Mouse (Mus musculus) spleen, adult 12 weeks (tissue): ENCODE data around the gene Cenpk.
"Not testable (repeated sequence)": the region's sequence is repeated elsewhere in the genome, so short reads cannot be mapped to it uniquely, and the experiment has no call there.

Experiments used
- DNase-seq: peaks from one replicate; pipeline ENCODE4 v3.0.0; 2022; ENCODE audit warnings: low spot score

Gene Cenpk

DNA sequence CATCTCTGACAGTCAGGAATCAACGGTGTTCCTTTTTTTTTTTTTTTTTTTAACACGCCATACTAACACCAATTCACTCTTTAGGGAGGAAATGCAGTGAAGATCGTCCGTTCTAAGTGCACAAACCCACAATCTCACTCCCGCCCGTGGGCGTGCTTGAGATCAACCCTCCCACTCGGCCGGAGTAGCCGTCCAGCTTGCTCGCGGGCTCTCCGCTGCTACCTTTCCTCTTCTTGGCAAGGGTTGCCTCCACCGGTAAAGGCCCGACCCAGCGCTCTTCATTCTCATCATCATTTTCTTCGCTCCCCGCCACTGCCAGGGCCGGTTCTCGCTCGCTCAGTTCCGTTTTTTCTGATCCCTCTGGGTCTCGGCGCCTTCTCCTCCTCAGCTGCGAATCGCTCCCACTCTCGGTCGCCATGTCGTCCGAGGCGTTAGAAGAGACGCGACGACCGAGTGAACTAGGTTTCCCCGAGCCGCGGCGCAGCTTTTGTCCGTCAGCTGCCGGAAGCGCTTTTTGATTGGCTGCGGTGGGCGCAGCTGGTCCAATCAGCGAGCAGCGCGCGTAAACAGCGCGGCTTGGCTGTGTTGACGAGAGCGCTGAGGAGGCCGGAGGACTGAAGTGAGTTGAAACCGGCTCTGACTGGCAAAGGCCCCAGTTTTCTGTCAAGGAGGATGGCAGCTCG, at the start of gene Cenpk, which contains the start of gene Ppwd1:
Cenpk (plus strand) TSS at position 228 of the 683 bp plus-strand sequence.
Ppwd1 (minus strand) TSS at position 460 of the 683 bp plus-strand sequence.
- peak; percentile 96 for DNase-seq

DNA sequence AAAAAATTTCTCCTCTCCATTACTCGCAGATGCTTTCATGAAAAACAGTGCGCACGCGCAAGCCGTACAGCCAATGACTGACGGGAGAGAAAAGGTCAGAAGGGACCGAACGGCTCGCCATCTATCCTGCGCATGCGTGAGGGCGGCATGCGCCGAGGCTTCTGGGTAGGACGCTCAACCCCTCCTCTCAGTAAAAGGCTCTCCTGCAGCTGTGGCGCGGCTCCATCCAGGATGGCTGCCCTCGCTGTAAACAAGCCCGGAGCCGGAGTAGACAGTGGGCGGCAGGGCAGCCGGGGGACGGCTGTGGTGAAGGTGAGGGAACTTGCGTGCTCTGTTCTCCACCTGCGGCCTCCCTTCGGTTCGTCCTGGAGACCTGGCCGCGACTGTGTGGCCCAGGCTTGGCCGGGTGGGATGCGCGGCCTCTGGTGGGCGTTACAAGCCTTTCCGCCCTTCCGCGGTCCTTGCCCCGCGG, 49.7 kb upstream of the Cenpk start, which contains the start of gene Trim23:
Trim23 (plus strand) TSS at position 148 of the 472 bp plus-strand sequence.
- DNase-seq: peak; percentile 91

- no peak for DNase-seq
These were observed 49.1 kb upstream of the Cenpk start for GRCm38 (mm10) chr13:104179176-104179888.

DNA sequence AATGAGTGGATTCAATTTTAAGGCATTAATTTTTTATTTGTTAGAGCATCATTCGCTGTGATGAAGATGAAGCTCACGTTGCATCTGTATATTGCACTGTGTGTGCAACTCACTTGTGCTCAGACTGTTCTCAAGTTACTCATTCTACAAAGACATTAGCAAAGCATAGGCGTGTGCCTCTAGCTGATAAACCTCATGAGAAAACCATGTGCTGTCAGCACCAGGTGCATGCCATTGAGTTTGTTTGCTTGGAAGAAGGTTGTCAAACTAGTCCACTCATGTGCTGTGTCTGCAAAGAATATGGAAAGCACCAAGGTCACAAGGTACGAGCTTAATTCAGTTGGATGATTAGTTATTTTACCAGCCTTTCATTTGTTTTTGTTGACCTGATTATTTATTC, 41.1 kb upstream of the Cenpk start:
- DNase-seq: no peak

GRCm38 (mm10) chr13:104195891-104196290, 32.5 kb upstream of the Cenpk start:
- DNase-seq: not testable (repeated sequence)

DNA sequence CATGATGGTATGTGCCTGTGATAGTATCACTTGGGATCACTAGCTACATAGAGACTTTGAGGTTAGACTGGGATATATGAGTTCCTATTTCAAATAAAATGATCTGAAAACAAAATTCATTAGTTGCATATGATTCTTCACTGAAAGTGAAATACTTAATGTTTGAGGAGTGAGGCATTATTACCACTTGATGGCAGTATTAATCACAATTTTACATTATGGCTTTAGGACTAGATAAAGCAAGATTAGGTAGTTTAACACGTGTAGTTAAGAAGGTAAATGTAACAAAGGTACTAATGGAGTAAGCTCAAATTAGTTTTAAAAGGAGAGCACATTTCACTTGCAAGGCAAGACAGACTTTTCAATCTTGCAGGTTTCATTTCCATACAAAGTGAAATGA, 24.1 kb upstream of the Cenpk start:
- no peak for DNase-seq

DNA sequence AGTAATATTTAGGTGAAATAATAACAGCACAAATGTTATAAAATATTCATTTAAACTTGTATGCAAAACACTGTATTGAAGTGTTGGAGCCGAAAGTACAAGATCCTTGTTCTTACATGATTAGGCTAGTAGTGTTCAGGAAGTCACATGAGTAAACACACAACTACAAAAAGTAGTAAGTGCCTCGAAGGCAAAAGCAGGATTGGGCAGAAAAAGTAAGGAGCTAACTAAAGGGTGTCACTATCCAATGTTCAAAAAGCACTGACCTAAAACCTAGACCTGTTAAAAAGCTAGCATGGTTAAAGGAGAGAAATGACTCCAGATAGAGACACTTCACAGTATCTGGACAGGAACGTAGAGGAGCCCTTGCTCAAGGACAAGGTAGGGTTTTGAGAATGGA, 933 bp upstream of the Cenpk start:
- DNase-seq: no peak

DNA sequence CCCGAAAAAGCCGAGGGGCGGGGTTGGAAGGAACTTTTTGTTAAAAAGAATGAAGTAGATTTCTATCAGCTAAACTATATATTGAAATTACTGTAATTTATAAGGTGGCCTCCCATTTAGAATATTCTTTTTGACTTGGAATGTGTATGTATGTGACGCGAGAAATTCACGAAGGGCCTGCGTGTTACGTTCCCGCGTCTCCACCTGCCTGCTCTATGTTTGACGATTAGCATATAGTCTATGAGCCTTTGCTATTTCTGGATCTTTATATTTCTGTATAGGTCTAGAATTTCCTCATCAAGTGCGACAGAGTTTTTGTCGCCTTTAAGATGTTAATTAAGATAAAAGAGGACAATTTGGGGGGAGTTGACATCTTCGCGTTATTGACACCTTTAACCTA, 770 bp downstream of the Cenpk start:
- DNase-seq: no peak

DNA sequence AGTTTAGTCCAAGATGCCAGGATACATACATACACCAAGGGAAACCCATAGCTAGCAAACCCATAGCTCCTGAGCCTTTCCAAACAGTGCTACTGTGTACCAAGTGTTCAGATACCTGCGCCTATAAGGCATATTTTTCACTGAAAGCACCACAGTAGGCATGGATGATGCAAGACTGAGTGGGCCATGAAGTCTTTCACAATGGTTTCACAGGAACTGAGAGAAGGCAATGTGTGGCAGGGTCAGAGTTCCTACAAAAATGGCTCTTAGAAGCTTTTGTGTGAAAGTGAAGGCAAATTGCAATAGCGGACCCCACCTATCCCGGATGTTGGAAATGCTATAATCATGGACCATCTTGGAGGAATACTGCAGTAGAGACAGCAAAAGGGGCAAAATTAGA, 30.6 kb downstream of the Cenpk start:
- DNase-seq: no peak

DNA sequence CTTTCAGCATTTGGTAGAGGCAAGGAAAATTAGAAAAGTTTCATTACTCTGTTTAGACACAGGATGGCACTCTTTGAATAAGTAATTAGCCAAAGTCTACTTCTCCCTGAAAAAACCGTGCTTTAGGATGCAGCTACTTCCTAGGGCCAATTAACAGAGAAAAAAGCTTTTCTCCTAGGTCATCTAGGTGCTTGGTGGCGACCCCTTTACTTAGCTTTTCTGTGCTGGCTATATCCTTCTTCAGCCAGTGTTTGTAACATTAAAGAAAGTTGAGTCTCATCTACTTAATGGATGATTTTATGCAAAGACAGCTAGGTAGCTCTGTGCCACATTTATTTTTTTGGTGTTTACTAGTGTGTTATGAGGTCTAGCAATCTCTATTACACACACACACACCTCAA, 56.6 kb downstream of the Cenpk start:
- no peak for DNase-seq

DNA sequence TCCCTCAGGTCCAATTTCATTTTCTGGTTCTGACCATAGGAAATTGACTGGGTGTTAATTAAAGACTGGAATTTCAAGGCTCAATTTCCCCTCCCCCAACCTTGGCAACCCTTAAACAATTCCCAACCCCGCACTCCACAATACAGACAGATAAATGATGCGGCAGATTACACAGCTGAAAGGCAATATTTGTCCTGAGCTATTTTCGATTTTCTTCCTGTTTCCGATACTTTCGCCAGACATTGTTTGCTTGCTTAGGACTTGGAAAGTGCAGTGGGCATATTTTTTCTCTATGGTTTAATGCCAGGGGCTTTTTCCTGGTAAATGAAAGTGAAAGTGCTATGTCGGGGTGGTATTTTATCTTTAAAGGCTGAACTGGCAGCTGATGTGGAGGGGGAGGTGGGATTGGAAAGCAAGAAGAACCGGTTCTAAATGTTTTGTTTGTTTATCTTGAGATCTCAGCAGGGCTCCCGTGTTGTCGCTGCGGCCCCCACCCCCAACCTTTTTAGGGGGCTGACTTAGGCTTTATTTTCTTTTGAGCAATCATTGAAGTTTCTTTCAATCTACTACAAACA, 57.4 kb downstream of the Cenpk start:
- DNase-seq: no peak

- DNase-seq: no peak
These were observed 57.9 kb downstream of the Cenpk start for GRCm38 (mm10) chr13:104286336-104286735.

DNA sequence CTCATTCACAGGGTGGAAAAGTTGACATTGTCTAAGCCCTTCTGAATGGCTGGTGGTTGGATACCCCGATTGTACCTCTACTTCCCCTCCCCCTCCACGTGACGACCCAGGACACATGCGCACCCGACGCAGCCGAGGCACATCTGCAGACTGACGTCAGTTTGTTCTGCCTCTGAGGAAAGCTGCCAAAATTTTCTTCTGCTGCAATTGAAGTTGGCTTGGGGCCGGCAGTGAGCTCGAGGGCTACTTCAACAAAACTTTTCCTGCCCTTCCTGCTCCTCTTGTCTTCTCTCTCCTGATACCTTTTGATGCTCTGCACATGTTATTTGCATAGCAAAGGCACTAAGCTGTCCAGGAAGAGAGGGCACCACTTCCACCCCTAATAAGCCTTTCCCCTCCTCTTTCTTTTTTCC, 58.5 kb downstream of the Cenpk start:
- peak; percentile 69 for DNase-seq

DNA sequence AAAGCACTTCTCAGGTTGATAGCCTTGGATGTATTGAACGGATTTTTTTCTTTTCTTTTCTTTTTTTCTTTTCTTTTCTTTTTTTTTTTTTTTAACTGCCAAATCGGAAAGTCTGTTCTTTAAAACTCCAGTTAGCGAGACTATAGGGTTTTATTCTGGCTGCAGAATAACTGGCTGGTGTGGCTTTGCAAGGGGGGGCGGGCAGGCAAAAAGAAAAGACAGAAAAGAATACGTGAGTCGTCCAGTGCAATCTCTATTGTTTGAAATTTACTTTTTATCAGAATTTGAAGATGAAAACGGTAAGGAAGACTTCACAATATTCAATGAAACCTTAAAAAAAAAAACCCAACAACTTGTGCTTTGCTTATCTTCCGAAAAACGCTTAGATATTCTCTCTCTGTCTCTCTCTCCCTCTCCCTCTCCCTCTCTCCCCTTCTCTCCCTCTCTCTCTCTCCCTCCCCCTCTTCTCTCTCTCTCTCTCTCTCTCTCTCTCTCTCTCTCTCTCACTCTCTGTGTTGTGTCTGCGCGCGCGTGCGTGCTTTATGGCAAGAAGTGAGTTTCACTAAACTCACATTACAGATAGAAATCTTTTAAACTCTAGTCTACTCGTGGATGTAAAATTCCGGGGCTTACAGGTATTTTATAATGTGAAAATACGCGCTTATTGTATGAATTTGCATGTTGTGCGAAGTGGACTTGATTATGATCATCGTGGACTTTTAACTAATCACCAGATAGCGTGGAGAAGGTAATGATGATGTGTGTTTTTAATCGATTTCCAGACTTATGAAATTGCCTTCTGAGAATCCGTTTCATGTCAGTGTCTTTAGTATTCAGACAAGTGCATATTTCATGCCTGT, 59.2 kb downstream of the Cenpk start, which contains the start of gene Adamts6:
Adamts6 (plus strand) TSS at position 470 of the 860 bp plus-strand sequence.
- no peak for DNase-seq

- DNase-seq: no peak
These were observed 59.9 kb downstream of the Cenpk start for GRCm38 (mm10) chr13:104288226-104288859.

DNA sequence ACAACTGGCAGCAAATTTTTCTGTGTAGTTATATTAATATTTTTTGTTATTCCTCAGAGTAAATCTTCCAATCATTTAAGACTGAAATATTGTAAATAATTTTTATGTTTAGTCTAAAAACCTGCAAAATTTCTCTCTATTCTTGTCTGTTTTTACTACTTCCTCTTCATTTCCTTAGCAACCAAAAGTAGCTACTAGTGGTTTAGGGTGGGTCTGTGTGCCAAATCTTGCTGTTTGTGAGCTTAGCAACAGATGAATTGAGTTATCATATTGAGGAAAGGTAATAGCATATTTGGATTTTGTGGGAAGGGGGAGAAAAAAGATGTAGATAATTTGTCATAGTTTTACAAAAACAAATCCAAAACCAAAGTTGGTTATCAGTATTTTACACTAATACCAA, 60.8 kb downstream of the Cenpk start:
- DNase-seq: no peak

DNA sequence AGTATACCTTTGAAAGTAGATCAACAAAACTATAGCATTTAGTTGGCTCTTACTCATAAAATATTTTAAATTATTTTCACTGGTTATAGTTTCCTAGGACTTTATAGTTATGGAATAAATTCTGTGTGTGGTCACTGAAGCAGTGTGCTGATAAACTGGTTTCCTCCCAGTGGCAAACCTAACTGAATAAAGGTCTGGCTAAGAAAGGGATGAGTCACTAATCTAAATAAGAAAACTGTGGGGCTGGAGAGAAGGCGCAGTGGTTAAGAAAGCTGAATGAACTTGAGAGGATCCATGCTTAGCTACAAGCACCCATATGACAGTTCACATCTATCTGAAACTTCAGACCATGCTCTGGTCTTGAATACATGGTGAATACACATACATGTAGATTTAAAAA, 67.1 kb downstream of the Cenpk start:
- no peak for DNase-seq
